Mouse (Mus musculus) liver, embryonic 14.5 days (tissue): ENCODE measurements around the gene Pgap2. TPM values are rescaled to one million over a fixed set of nuclear protein-coding genes. Genes with fewer than 3 reads are reported as not detected.

Source experiments
- ATAC-seq: fragments of 200-750 bp; cut with Nextera tagmentation; 2 replicates; pipeline ENCODE4 v1.8.0; 2017; ENCODE audit warnings: moderate number of reproducible peaks, mild to moderate bottlenecking, moderate library complexity; ENCODE audit not compliant: insufficient read depth
- DNase-seq, 3 experiments: peaks; one replicate each; pipeline ENCODE4 v3.0.0-alpha.2; 2012 to 2013; ENCODE audit warnings: low read depth in 3 of 3, low spot score in 3 of 3
- H3K27ac ChIP-seq: fragments of 300-500 bp; sonication (generic); 2 replicates; pipeline ENCODE4 v1.5.1; 2014; ENCODE audit warnings: moderate library complexity, mild to moderate bottlenecking, control low read depth, inconsistent platforms
- H3K27me3 ChIP-seq: fragments of 300-500 bp; sonication (generic); 2 replicates; pipeline ENCODE4 v1.6.1; 2014; ENCODE audit warnings: mild to moderate bottlenecking, low read length, moderate library complexity; ENCODE audit not compliant: control insufficient read depth, insufficient read depth
- H3K36me3 ChIP-seq: fragments of 300-500 bp; sonication (generic); replicated peaks from 2 replicates; pipeline ENCODE4 v1.6.1; 2014; ENCODE audit warnings: low read depth; ENCODE audit not compliant: control insufficient read depth, insufficient read depth
- H3K4me1 ChIP-seq, 2 experiments: fragments of 200-500 bp in 1 of 2; fragments of 300-500 bp in 1 of 2; sonication (generic) in 1 of 2; replicated peaks; 2 replicates each; pipeline ENCODE4 v1.6.1; 2012 to 2014; ENCODE audit warnings: antibody characterized with exemption in 1 of 2, inconsistent platforms in 1 of 2, low read length in 1 of 2; ENCODE audit not compliant: control insufficient read depth in 2 of 2, insufficient read depth in 2 of 2
- H3K4me2 ChIP-seq: fragments of 300-500 bp; sonication (generic); 2 replicates; pipeline ENCODE4 v1.6.1; 2014; ENCODE audit warnings: low read depth, mild to moderate bottlenecking, control low read depth, moderate library complexity
- H3K4me3 ChIP-seq, 2 experiments: fragments of 200-500 bp in 1 of 2; fragments of 300-500 bp in 1 of 2; sonication (generic) in 1 of 2; 2 replicates each; pipeline ENCODE4 v1.5.1; 2012 to 2014; ENCODE audit warnings: low read depth in 2 of 2, low read length in 2 of 2, mild to moderate bottlenecking in 2 of 2, control low read depth in 1 of 2, inconsistent platforms in 1 of 2, moderate library complexity in 1 of 2; ENCODE audit not compliant: insufficient read depth in 1 of 2
- H3K9ac ChIP-seq: fragments of 300-500 bp; sonication (generic); replicated peaks from 2 replicates; pipeline ENCODE4 v1.6.1; 2014; ENCODE audit warnings: mild to moderate bottlenecking, control low read depth, moderate library complexity
- H3K9me3 ChIP-seq: fragments of 300-500 bp; sonication (generic); 2 replicates; pipeline ENCODE4 v1.6.1; 2016; ENCODE audit warnings: low read length, mixed read lengths; ENCODE audit not compliant: control insufficient read depth
- CTCF ChIP-seq: IDR thresholded peaks from 2 replicates; pipeline ENCODE4 v1.5.1; 2016; ENCODE audit warnings: antibody characterized with exemption, low read depth, control low read depth
- EP300 ChIP-seq: IDR thresholded peaks from 2 replicates; pipeline ENCODE4 v1.6.1; 2016; ENCODE audit warnings: antibody characterized with exemption, low read depth
- WGBS: fragments of 180-500 bp; shearing (Covaris S2); extraction: QIAGEN DNeasy Blood & Tissue Kit; methylation state at CpG from one replicate; pipeline ENCODE4 v1.1.7; 2014; ENCODE audit not compliant: insufficient replicate concordance; 5-methylcytosine and 5-hydroxymethylcytosine counted together
- polyA plus RNA-seq, 2 experiments: library from polyadenylated mRNA; depleted of rRNA in 1 of 2; stranded (reverse) in 1 of 2; unstranded in 1 of 2; fragments of >200 nt; fragmentation: Nextera tagmentation in 1 of 2; extraction: Ambion mirVana in 1 of 2; gene quantifications; 2 replicates each; pipeline versions ENCODE4 v1.2.1 to v1.2.3; 2012 to 2014

Pgap2 gene
- polyA plus RNA-seq, 2 experiments, result 14.5 to 18.0 TPM

GRCm38 (mm10) chr7:102266401-102267042 is 56.5 kb downstream of the Pgap2 start:
- peak overlapping the region; percentile 95 for H3K9ac ChIP-seq
- peak overlapping the region; percentile 55 to 96 for H3K4me3 ChIP-seq
- peaks cover 30 to 33% of the 10 kb centered on the region in 2 experiments for H3K4me1 ChIP-seq
- TF ChIP-seq CTCF (no peak), EP300 (peak; percentile 61)
- no peaks in the 10 kb centered on the region for H3K36me3 ChIP-seq
- no peaks in the 10 kb centered on the region for H3K9me3 ChIP-seq
- peak overlapping the region; percentile 91 for H3K27ac ChIP-seq
- H3K4me2 ChIP-seq, result peak overlapping the region; percentile 82
- WGBS, result 6% methylated on average over 14 of the region's 14 CpGs
- DNase-seq (peak in 2 of 3 experiments; percentile 48 to 63), ATAC-seq (peak; percentile 15)
- no peaks in the 10 kb centered on the region for H3K27me3 ChIP-seq

- Histone ChIP-seq H3K9ac (peak overlapping the region; percentile 95), H3K27me3 (no peaks in the 10 kb centered on the region), H3K27ac (peak overlapping the region; percentile 91), H3K9me3 (no peaks in the 10 kb centered on the region), H3K4me1 (peaks cover 33 to 37% of the 10 kb centered on the region in 2 experiments), H3K36me3 (no peaks in the 10 kb centered on the region), H3K4me2 (peak overlapping the region; percentile 82), H3K4me3 (peak overlapping the region; percentile 90 to 96)
- under 1% methylated on average over 34 of the region's 34 CpGs for WGBS
- TF ChIP-seq CTCF (peak; percentile 97), EP300 (no peak)
- DNase-seq (peak; percentile 86 to 88 (median 86)), ATAC-seq (peak; percentile 85)
These were observed 57.1 kb downstream of the Pgap2 start for GRCm38 (mm10) chr7:102267113-102267579.

GRCm38 (mm10) chr7:102267601-102268394 is 57.8 kb downstream of the Pgap2 start, which contains the start of gene Stim1:
Gene Stim1, plus strand, starts transcription at chr7:102267806.
- H3K9ac ChIP-seq, result peak within 1 kb of the TSS; percentile 95
- ATAC-seq, result peak; percentile 93
- no peaks in the 10 kb centered on the region for H3K36me3 ChIP-seq
- no peaks in the 10 kb centered on the region for H3K9me3 ChIP-seq
- H3K4me1 ChIP-seq, result peaks cover 33 to 43% of the 10 kb centered on the region in 2 experiments
- peak within 1 kb of the TSS; percentile 91 for H3K27ac ChIP-seq
- peak; percentile 62 to 68 (median 63) for DNase-seq
- under 1% methylated on average over 73 of the region's 73 CpGs for WGBS
- no peaks in the 10 kb centered on the region for H3K27me3 ChIP-seq
- H3K4me2 ChIP-seq, result peak within 1 kb of the TSS; percentile 82
- TF ChIP-seq CTCF (no peak), EP300 (no peak)
- H3K4me3 ChIP-seq, result peak within 1 kb of the TSS; percentile 90 to 96

- no peak for ATAC-seq
- H3K4me1 ChIP-seq, result peaks cover 33 to 43% of the 10 kb centered on the region in 2 experiments
- H3K27me3 ChIP-seq, result no peaks in the 10 kb centered on the region
- H3K4me2 ChIP-seq, result peak overlapping the region; percentile 82
- H3K36me3 ChIP-seq, result no peaks in the 10 kb centered on the region
- TF ChIP-seq EP300 (no peak), CTCF (no peak)
- H3K27ac ChIP-seq, result no peak overlapping the region
- WGBS, result 5% methylated on average over 12 of the region's 12 CpGs
- H3K9ac ChIP-seq, result peak overlapping the region; percentile 95
- H3K9me3 ChIP-seq, result no peaks in the 10 kb centered on the region
- H3K4me3 ChIP-seq, result peak overlapping the region; percentile 74 to 96
- no peak for DNase-seq
These were observed 58.4 kb downstream of the Pgap2 start for GRCm38 (mm10) chr7:102268395-102268748.
